Mouse (Mus musculus) forebrain, embryonic 15.5 days (tissue): ENCODE measurements around the gene Fam133b. TPM values are rescaled to one million over a fixed set of nuclear protein-coding genes. Genes with fewer than 3 reads are reported as not detected.

Source experiments
- ATAC-seq: fragments of 200-750 bp; cut with Nextera tagmentation; replicated peaks from 2 replicates; pipeline ENCODE4 v1.8.0; 2017; ENCODE audit warnings: mild to moderate bottlenecking, moderate TSS enrichment, moderate library complexity
- H3K27ac ChIP-seq: fragments of 300-500 bp; sonication (generic); replicated peaks from 2 replicates; pipeline ENCODE4 v1.5.1; 2015; ENCODE audit warnings: mild to moderate bottlenecking, inconsistent platforms
- H3K27me3 ChIP-seq: fragments of 300-500 bp; sonication (generic); 2 replicates; pipeline ENCODE4 v1.6.1; 2015; ENCODE audit warnings: inconsistent platforms
- H3K36me3 ChIP-seq: fragments of 300-500 bp; sonication (generic); 2 replicates; pipeline ENCODE4 v1.6.1; 2015; ENCODE audit warnings: mild to moderate bottlenecking, inconsistent platforms
- H3K4me1 ChIP-seq: fragments of 300-500 bp; sonication (generic); 2 replicates; pipeline ENCODE4 v1.6.1; 2015; ENCODE audit warnings: inconsistent platforms
- H3K4me2 ChIP-seq: fragments of 300-500 bp; sonication (generic); replicated peaks from 2 replicates; pipeline ENCODE4 v1.6.1; 2015; ENCODE audit warnings: mild to moderate bottlenecking, inconsistent platforms
- H3K4me3 ChIP-seq: fragments of 300-500 bp; sonication (generic); 2 replicates; pipeline ENCODE4 v1.5.1; 2015; ENCODE audit warnings: mild to moderate bottlenecking, inconsistent platforms
- H3K9ac ChIP-seq: fragments of 300-500 bp; sonication (generic); replicated peaks from 2 replicates; pipeline ENCODE4 v1.6.1; 2015; ENCODE audit warnings: mild to moderate bottlenecking, inconsistent platforms
- H3K9me3 ChIP-seq: fragments of 300-500 bp; sonication (generic); 2 replicates; pipeline ENCODE4 v1.6.1; 2016; ENCODE audit warnings: inconsistent platforms
- WGBS: fragments of 180-500 bp; shearing (Covaris S2); methylation state at CpG from one replicate; pipeline ENCODE4 v1.1.7; 2015; ENCODE audit warnings: mixed read lengths; 5-methylcytosine and 5-hydroxymethylcytosine counted together
- polyA plus RNA-seq: library from polyadenylated mRNA; unstranded; fragments of >200 nt; fragmentation: Nextera tagmentation; extraction: Ambion mirVana; gene quantifications from 2 replicates; pipeline ENCODE4 v1.2.1, GENCODE M21; 2015

Gene Fam133b
- 28.4 and 30.3 TPM in 2 replicates for polyA plus RNA-seq

DNA sequence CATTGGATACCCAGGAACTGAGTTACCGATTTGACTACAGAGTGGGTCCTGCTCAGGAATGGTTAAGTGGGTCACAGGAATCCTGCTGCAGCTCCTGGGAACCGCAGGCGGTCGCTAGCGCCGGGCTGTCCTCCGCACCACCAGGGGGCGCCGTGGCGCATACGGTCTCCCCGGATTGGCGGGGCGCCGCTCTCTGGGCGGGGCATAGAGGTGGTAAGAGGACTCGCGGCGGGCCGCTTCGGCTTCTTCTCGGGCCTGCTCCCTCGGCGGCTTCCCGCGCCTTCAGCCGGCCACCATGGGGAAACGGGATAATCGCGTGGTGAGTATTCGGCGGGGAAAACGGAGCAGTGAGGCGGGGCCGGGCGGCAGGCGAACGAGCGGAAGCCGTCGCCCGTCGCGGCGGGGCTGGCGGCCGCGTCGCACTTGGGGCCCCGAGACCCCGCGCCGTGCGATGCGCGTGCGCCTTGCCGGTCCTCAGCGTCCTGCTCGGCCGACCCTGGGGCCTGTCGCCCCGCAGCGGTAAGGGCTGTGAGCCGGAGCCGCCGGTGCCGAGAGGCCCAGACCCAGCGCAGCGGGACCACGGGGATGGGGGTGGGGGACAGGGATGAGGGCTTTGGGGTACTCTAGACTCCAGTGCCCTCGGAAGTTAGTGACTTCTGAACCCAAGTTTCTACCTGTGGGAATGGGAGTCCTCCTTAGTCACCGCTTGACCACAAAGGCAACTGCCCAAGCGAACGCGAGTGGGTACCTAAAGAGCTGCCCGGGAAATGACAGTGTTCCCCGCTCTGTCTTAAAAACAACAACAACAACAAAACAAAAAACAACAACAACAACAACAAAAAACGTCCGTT, at the start of gene Fam133b:
Fam133b (plus strand) TSS at position 205 of the 851 bp plus-strand sequence.
- Histone ChIP-seq H3K27ac (peak within 1 kb of the TSS; percentile 91), H3K36me3 (no peaks in the 10 kb centered on the region), H3K9me3 (no peaks in the 10 kb centered on the region), H3K27me3 (no peaks in the 10 kb centered on the region), H3K4me3 (peak within 1 kb of the TSS; percentile 93), H3K4me1 (peaks cover 22% of the 10 kb centered on the region), H3K4me2 (peak within 1 kb of the TSS; percentile 61), H3K9ac (peak within 1 kb of the TSS; percentile 80)
- ATAC-seq, result peak; percentile 97
- WGBS, result under 1% methylated on average over 64 of the region's 80 CpGs

GRCm38 (mm10) chr5:3493968-3494367, 49.7 kb upstream of the Fam133b start:
- no peaks in the 10 kb centered on the region for H3K9me3 ChIP-seq
- H3K4me2 ChIP-seq, result no peak overlapping the region
- no peaks in the 10 kb centered on the region for H3K36me3 ChIP-seq
- H3K4me3 ChIP-seq, result no peak overlapping the region
- no peak overlapping the region for H3K27ac ChIP-seq
- 91% methylated on average over 9 of the region's 9 CpGs for WGBS
- no peaks in the 10 kb centered on the region for H3K4me1 ChIP-seq
- no peak overlapping the region for H3K9ac ChIP-seq
- no peak for ATAC-seq
- H3K27me3 ChIP-seq, result no peaks in the 10 kb centered on the region

DNA sequence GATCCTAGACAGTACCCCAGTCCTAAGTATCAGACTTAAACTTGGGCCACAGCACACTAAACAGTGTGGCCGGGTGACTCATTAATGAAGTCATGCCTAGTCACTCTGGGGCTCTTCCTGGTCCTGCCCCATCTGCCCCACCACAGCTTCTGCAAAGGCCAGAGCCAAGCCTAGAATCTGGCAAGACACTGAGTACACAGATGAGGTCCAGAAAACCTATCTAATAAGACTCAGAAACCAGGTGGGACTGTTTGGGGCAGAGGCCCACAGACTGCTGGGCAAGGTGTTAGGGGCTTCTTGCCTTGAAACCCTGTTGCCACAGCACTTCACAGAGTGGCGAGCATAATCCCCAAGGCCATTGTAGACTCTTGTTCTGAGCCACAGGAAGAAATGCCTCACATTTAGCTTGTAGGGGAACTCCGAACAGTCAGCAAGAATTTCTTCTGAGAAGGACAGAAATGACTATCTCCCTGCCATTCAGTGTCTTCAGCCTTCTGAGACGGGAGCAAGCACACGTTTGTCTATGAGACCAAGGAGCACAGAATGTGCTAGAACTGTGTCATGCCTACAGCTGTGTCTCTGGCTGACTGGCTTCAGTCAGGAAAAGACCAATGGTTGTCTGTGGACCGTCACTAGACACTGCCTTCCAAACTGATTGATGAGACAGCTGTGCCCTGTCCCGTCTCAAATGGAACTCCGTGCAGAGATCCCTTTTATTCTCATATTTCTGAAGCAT, 49.0 kb upstream of the Fam133b start:
- WGBS, result 89% methylated on average over 8 of the region's 8 CpGs
- Histone ChIP-seq H3K27ac (no peak overlapping the region), H3K9ac (no peak overlapping the region), H3K4me2 (no peak overlapping the region), H3K4me3 (no peak overlapping the region), H3K9me3 (no peaks in the 10 kb centered on the region), H3K4me1 (no peaks in the 10 kb centered on the region), H3K36me3 (no peaks in the 10 kb centered on the region), H3K27me3 (no peaks in the 10 kb centered on the region)
- ATAC-seq, result no peak

- Histone ChIP-seq H3K4me2 (no peak overlapping the region), H3K4me1 (no peaks in the 10 kb centered on the region), H3K36me3 (no peaks in the 10 kb centered on the region), H3K9me3 (no peaks in the 10 kb centered on the region), H3K9ac (no peak overlapping the region), H3K27ac (no peak overlapping the region), H3K27me3 (no peaks in the 10 kb centered on the region), H3K4me3 (no peak overlapping the region)
- ATAC-seq, result no peak
- WGBS, result 75% methylated on average over 5 of the region's 5 CpGs
Measured at GRCm38 (mm10) chr5:3497505-3497925, 46.1 kb upstream of the Fam133b start.

DNA sequence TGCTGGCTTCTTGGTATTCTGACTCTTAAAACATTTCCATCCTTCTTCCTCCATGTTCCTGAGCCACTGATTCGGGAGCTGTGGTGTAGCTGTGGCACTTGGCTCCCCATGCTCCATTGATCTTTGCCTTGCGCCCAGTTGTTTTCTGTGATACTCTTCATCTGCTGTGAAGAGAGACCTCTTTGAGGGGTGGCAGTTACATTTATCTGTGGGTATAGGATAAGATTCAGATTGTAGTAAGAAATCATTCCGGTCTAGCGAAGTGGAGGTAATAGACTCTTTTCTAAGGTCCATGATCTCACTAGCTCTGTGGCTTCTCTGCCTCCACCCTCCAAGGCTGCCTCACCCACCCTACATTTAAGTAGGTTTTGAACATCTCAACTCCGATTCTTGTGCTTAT, 43.3 kb upstream of the Fam133b start:
- Histone ChIP-seq H3K9ac (no peak overlapping the region), H3K27ac (no peak overlapping the region), H3K36me3 (no peaks in the 10 kb centered on the region), H3K4me2 (no peak overlapping the region), H3K4me3 (no peak overlapping the region), H3K27me3 (no peaks in the 10 kb centered on the region), H3K4me1 (no peaks in the 10 kb centered on the region; the same call in 1 of the 2 replicates), H3K9me3 (no peaks in the 10 kb centered on the region)
- 91% methylated on average over 5 of the region's 5 CpGs for WGBS
- ATAC-seq, result no peak

DNA sequence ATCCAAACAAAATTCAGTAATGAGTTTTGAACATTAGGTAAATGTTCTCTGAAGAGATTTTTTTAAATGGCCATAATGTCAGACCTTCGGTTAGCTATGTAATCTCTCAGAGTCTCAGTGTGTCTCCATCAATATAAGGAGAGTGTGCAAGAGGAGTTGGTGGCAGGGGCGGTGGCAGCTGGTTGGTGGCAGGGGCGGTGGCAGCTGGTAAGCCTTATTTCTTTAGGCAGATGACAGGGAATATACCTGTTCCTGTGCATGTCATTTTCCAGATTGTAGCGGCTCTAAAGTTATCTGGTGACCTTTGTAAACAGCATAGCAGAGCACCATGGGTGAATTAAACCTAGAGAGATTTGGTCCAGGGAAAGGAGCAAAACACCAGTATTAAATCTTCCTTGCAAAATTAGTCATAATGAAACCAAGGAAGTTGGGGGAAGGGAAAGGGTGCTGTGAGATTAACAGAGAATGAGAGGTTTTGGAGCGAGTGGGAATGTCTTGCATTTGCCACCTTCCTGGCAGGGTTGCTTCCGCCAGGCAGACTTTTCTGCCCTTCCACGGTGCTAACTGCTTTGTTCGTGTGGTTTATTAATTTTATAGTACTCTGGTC, 42.6 kb upstream of the Fam133b start:
- H3K4me3 ChIP-seq, result no peak overlapping the region
- ATAC-seq, result no peak
- no peak overlapping the region for H3K9ac ChIP-seq
- 87% methylated on average over 8 of the region's 8 CpGs for WGBS
- no peak overlapping the region for H3K4me2 ChIP-seq
- H3K36me3 ChIP-seq, result no peaks in the 10 kb centered on the region
- H3K27me3 ChIP-seq, result no peaks in the 10 kb centered on the region
- H3K9me3 ChIP-seq, result no peaks in the 10 kb centered on the region
- H3K27ac ChIP-seq, result no peak overlapping the region
- H3K4me1 ChIP-seq, result no peaks in the 10 kb centered on the region; the same call in 1 of the 2 replicates

GRCm38 (mm10) chr5:3501564-3502001, 42.0 kb upstream of the Fam133b start:
- H3K4me1 ChIP-seq, result no peaks in the 10 kb centered on the region; the same call in 1 of the 2 replicates
- 63% methylated on average over 8 of the region's 8 CpGs for WGBS
- H3K27ac ChIP-seq, result no peak overlapping the region
- ATAC-seq, result no peak
- H3K36me3 ChIP-seq, result no peaks in the 10 kb centered on the region
- no peak overlapping the region for H3K4me2 ChIP-seq
- no peaks in the 10 kb centered on the region for H3K27me3 ChIP-seq
- no peak overlapping the region for H3K4me3 ChIP-seq
- no peak overlapping the region for H3K9ac ChIP-seq
- H3K9me3 ChIP-seq, result no peaks in the 10 kb centered on the region

DNA sequence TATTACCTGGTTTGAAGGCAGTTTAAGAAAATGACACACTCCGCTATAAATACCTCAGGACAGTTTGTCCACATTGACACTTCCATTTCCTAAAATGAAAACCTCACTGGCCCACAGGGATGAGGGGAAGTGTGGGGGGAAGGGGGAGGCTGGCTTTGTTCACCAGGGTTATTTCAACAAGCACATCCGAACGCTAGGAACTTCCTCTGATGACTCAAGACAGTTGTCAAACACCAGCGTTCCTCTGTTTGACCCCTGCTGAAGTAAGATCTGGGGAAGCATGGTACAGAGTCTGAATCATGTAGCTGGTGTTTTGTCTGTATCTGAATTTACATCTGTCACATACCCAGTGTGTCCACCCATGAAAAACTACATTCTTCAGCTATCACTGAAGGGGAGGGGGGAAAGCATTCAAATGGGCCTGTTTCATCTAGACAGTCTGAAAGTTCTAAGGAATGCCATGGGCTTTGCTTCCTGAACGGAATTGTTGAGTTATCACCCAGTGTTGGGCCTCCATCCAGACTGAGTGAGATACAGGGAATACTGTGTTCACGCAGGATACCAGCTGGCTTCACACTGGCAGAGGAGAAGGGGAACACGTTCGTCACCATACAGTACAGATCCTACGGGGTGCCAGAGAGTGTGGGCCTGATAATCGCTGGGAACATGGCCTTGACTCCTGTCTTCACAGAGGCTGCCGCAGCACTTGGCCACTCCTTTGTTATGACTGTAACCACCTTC, 40.9 kb upstream of the Fam133b start:
- Histone ChIP-seq H3K4me1 (no peaks in the 10 kb centered on the region; the same call in 1 of the 2 replicates), H3K4me2 (no peak overlapping the region), H3K27ac (no peak overlapping the region), H3K9ac (no peak overlapping the region), H3K9me3 (no peaks in the 10 kb centered on the region), H3K36me3 (no peaks in the 10 kb centered on the region), H3K27me3 (no peaks in the 10 kb centered on the region), H3K4me3 (no peak overlapping the region)
- peak; percentile 68; the same call in 1 of the 2 replicates for ATAC-seq
- WGBS, result 69% methylated on average over 11 of the region's 11 CpGs

DNA sequence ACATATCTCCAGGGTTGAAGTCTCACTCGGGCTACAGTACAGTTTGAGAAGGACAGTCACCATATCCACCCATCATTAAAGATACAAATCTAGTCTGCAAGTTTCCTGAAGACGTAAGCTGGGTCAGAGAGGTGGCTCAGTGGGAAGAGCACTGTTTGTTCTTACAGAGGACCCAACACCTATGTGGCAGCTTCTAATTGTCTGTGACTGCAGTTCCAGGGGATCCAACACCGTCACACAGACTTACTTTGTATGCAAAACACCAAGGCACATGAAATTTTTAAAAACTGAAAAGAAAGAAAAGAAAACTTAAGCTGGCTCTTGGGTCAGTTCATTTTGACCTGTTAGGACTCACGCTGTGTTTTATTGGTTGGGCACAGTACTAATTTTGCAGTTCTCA, 40.3 kb upstream of the Fam133b start:
- WGBS, result 84% methylated on average over 4 of the region's 4 CpGs
- Histone ChIP-seq H3K4me1 (no peaks in the 10 kb centered on the region; the same call in 1 of the 2 replicates), H3K9ac (no peak overlapping the region), H3K4me2 (no peak overlapping the region), H3K4me3 (no peak overlapping the region), H3K36me3 (no peaks in the 10 kb centered on the region), H3K9me3 (no peaks in the 10 kb centered on the region), H3K27me3 (no peaks in the 10 kb centered on the region), H3K27ac (no peak overlapping the region)
- no peak for ATAC-seq

- Histone ChIP-seq H3K4me3 (no peak overlapping the region), H3K9ac (no peak overlapping the region), H3K9me3 (no peaks in the 10 kb centered on the region), H3K27ac (no peak overlapping the region), H3K4me1 (no peaks in the 10 kb centered on the region; the same call in 1 of the 2 replicates), H3K4me2 (no peak overlapping the region), H3K27me3 (no peaks in the 10 kb centered on the region), H3K36me3 (no peaks in the 10 kb centered on the region)
- no peak for ATAC-seq
- 85% methylated on average over 9 of the region's 9 CpGs for WGBS
Measured at GRCm38 (mm10) chr5:3503836-3504323, 39.8 kb upstream of the Fam133b start.

GRCm38 (mm10) chr5:3504453-3504852, 39.2 kb upstream of the Fam133b start:
- no peaks in the 10 kb centered on the region; the same call in 1 of the 2 replicates for H3K4me1 ChIP-seq
- H3K27me3 ChIP-seq, result no peaks in the 10 kb centered on the region
- no peak overlapping the region for H3K4me3 ChIP-seq
- ATAC-seq, result no peak
- no peak overlapping the region for H3K27ac ChIP-seq
- H3K9me3 ChIP-seq, result no peaks in the 10 kb centered on the region
- no peak overlapping the region for H3K4me2 ChIP-seq
- 74% methylated on average over 4 of the region's 4 CpGs for WGBS
- H3K36me3 ChIP-seq, result no peaks in the 10 kb centered on the region
- H3K9ac ChIP-seq, result no peak overlapping the region
